Mouse (Mus musculus) olfactory bulb, adult 2 months (tissue): Measurements from ENCODE around the gene Nme3. TPM values are rescaled to one million over a fixed set of nuclear protein-coding genes. Genes with fewer than 3 reads are reported as not detected.

Source experiments
- H3K27ac ChIP-seq: fragments of 200-500 bp; 2 replicates; pipeline ENCODE4 v1.5.1; 2012; ENCODE audit warnings: low read depth, low read length; ENCODE audit not compliant: insufficient read depth
- H3K4me1 ChIP-seq: fragments of 200-500 bp; 2 replicates; pipeline ENCODE4 v1.6.1; 2012; ENCODE audit warnings: low read length; ENCODE audit not compliant: control insufficient read depth, insufficient read depth
- H3K4me3 ChIP-seq: fragments of 200-500 bp; 2 replicates; pipeline ENCODE4 v1.5.1; 2012; ENCODE audit warnings: mild to moderate bottlenecking, low read depth, low read length, moderate library complexity; ENCODE audit not compliant: insufficient read depth
- CTCF ChIP-seq: fragments of 200-500 bp; IDR thresholded peaks from 2 replicates; pipeline ENCODE4 v1.5.1; 2012; ENCODE audit warnings: low read depth, mild to moderate bottlenecking, low read length, moderate library complexity; ENCODE audit not compliant: insufficient read depth
- POLR2A ChIP-seq: fragments of 200-500 bp; IDR thresholded peaks from 2 replicates; pipeline ENCODE4 v1.6.1; 2012; ENCODE audit warnings: mild to moderate bottlenecking, low read depth, low read length, moderate library complexity; ENCODE audit not compliant: insufficient read depth
- WGBS: fragments of 180-500 bp; shearing (Covaris S2); methylation state at CpG from one replicate; pipeline ENCODE4 v1.1.7; 2018; 5-methylcytosine and 5-hydroxymethylcytosine counted together
- polyA plus RNA-seq: library from polyadenylated mRNA; stranded (reverse); fragments of >200 nt; gene quantifications from 2 replicates; pipeline ENCODE4 v1.2.4, GENCODE M21; 2012; ENCODE audit warnings: low replicate concordance; ENCODE audit not compliant: missing spikeins, insufficient read depth, insufficient read length

Nme3 gene
- polyA plus RNA-seq, 1 experiment = not detected

GRCm38 (mm10) chr17:24907591-24907990, 11.3 kb downstream of the Nme3 start:
- H3K4me1 ChIP-seq = peaks cover 3% of the 10 kb centered on the region; the same call in 1 of the 2 replicates
- no peak overlapping the region for H3K4me3 ChIP-seq
- 80% methylated on average over 2 of the region's 2 CpGs for WGBS
- no peak overlapping the region for H3K27ac ChIP-seq
- TF ChIP-seq CTCF = no peak
- no peak for TF ChIP-seq POLR2A

- Histone ChIP-seq H3K27ac (no peak overlapping the region), H3K4me3 (no peak overlapping the region), H3K4me1 (peaks cover 3% of the 10 kb centered on the region; the same call in 1 of the 2 replicates)
- no peak for TF ChIP-seq CTCF
- TF ChIP-seq POLR2A = no peak
Measured at GRCm38 (mm10) chr17:24913984-24914383, 17.7 kb downstream of the Nme3 start.

DNA sequence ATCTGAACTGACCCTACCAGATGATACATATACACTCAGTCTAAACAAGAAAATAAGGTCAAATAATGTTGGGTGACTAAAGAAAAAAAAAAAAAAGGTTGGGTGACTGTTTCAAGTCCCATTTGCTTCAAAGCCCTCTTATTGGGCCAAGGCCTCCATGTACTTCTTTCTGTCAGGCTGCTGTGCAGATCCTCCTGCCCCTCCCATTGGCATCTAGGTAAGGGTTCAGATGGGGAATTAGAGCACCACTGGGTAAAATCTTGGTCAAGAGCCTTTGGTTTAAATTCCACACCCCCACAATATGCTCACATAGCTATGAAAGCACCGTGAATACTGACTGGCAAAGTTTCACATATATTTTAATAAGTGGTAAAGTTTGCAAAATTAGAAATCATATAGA, 26.9 kb downstream of the Nme3 start:
- TF ChIP-seq CTCF = no peak
- TF ChIP-seq POLR2A = no peak
- WGBS = 93% methylated on average over 1 of the region's 1 CpGs
- no peak overlapping the region for H3K4me3 ChIP-seq
- H3K4me1 ChIP-seq = no peaks in the 10 kb centered on the region
- H3K27ac ChIP-seq = no peak overlapping the region

- Histone ChIP-seq H3K4me1 (peaks cover 3% of the 10 kb centered on the region; the same call in 1 of the 2 replicates), H3K4me3 (no peak overlapping the region), H3K27ac (no peak overlapping the region)
- TF ChIP-seq POLR2A (no peak), CTCF (no peak)
- WGBS = 68% methylated on average over 1 of the region's 1 CpGs
Measured at GRCm38 (mm10) chr17:24929506-24929905, 33.2 kb downstream of the Nme3 start.

DNA sequence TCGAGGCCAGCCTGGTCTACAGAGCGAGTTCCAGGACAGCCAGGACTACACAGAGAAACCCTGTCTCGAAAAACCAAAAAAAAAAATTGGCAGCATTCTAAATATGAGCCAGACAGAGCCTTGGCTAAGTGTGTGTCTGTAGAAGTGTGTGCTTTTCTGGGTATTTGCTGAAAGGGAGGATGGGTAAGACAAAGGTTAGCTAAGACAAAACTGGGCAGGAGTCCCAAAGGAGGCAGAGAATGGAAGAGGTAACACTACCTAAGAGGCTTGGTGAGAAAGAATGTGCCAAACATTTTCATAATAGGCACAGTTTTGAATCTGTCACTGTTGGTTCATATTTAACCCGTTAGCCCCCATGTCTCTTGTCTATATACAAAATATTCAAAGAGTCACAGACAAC, 36.1 kb downstream of the Nme3 start:
- H3K4me1 ChIP-seq = peaks cover 5% of the 10 kb centered on the region; the same call in 1 of the 2 replicates
- TF ChIP-seq CTCF (no peak), POLR2A (no peak)
- no peak overlapping the region for H3K27ac ChIP-seq
- H3K4me3 ChIP-seq = no peak overlapping the region
- WGBS = 80% methylated on average over 4 of the region's 4 CpGs

GRCm38 (mm10) chr17:24933163-24933562, 36.9 kb downstream of the Nme3 start:
- Histone ChIP-seq H3K4me1 (peaks cover 5% of the 10 kb centered on the region; the same call in 1 of the 2 replicates), H3K27ac (no peak overlapping the region), H3K4me3 (no peak overlapping the region)
- WGBS = 56% methylated on average over 4 of the region's 4 CpGs
- TF ChIP-seq CTCF (no peak), POLR2A (no peak)

DNA sequence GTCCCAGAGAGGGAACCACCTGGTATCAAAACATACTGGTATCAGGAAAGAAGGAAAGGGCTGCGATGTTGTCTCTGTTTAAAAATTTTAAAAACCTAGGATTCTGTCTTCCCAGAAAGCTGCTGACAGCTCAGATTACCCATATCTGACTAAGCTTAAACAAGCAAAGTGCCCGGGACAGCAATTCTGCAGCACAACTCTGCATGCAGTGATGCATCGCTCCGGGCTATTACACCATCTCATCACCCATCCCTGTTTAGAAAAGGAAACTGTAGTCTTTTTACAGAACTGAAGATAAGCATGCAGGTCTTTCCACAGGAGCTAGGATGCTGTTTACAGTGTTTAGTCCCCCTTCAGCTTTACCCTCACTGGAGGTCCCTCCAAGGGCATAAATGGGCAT, 38.6 kb downstream of the Nme3 start:
- TF ChIP-seq CTCF = no peak
- Histone ChIP-seq H3K4me1 (peaks cover 5% of the 10 kb centered on the region; the same call in 1 of the 2 replicates), H3K27ac (no peak overlapping the region), H3K4me3 (peak overlapping the region; percentile 37; the same call in 1 of the 2 replicates)
- 50% methylated on average over 4 of the region's 4 CpGs for WGBS

GRCm38 (mm10) chr17:24935666-24936065, 39.4 kb downstream of the Nme3 start:
- Histone ChIP-seq H3K4me3 (peak overlapping the region; percentile 41), H3K27ac (no peak overlapping the region), H3K4me1 (peaks cover 5% of the 10 kb centered on the region; the same call in 1 of the 2 replicates)
- no peak for TF ChIP-seq CTCF

- peak within 1 kb of the TSS; percentile 69 for H3K4me3 ChIP-seq
- TF ChIP-seq CTCF (no peak), POLR2A (peak; percentile 77)
- peak within 1 kb of the TSS; percentile 77 for H3K27ac ChIP-seq
- WGBS = under 1% methylated on average over 78 of the region's 78 CpGs
- H3K4me1 ChIP-seq = peaks cover 5% of the 10 kb centered on the region; the same call in 1 of the 2 replicates
Measured at GRCm38 (mm10) chr17:24936259-24937237, 40.2 kb downstream of the Nme3 start, which contains the start of gene Mapk8ip3. TSS of gene Mapk8ip3 (minus strand) at chr17:24936977.
